Mouse (Mus musculus) liver, embryonic 11.5 days (tissue): Measurements from ENCODE around the gene Fam69a. TPM values are rescaled to one million over a fixed set of nuclear protein-coding genes. Genes with fewer than 3 reads are reported as not detected.
"Not testable (repeated sequence)": the region's sequence is repeated elsewhere in the genome, so short reads cannot be mapped to it uniquely, and the experiment has no call there.

ENCODE experiments used
- ATAC-seq: fragments of 200-750 bp; cut with Nextera tagmentation; replicated peaks from 2 replicates; pipeline ENCODE4 v1.8.0; 2017; ENCODE audit warnings: moderate number of reproducible peaks, mild to moderate bottlenecking, moderate TSS enrichment, moderate library complexity; ENCODE audit not compliant: low FRiP score
- DNase-seq: peaks from one replicate; pipeline ENCODE4 v3.0.0-alpha.2; 2017; ENCODE audit warnings: low spot score
- H3K27ac ChIP-seq: fragments of 300-500 bp; sonication (generic); 2 replicates; pipeline ENCODE4 v1.5.1; 2014; ENCODE audit warnings: mild to moderate bottlenecking, low read depth, low read length, control low read depth
- H3K27me3 ChIP-seq: fragments of 300-500 bp; sonication (generic); replicated peaks from 2 replicates; pipeline ENCODE4 v1.6.1; 2014; ENCODE audit warnings: low read length, mixed read lengths; ENCODE audit not compliant: control insufficient read depth, insufficient read depth
- H3K36me3 ChIP-seq: fragments of 300-500 bp; sonication (generic); 2 replicates; pipeline ENCODE4 v1.6.1; 2014; ENCODE audit warnings: mild to moderate bottlenecking, low read length, moderate library complexity, mixed read lengths; ENCODE audit not compliant: control insufficient read depth, insufficient read depth
- H3K4me1 ChIP-seq: fragments of 300-500 bp; sonication (generic); replicated peaks from 2 replicates; pipeline ENCODE4 v1.6.1; 2014; ENCODE audit warnings: low read length, mixed read lengths; ENCODE audit not compliant: control insufficient read depth, insufficient read depth
- H3K4me2 ChIP-seq: fragments of 300-500 bp; sonication (generic); 2 replicates; pipeline ENCODE4 v1.6.1; 2014; ENCODE audit warnings: mild to moderate bottlenecking, control low read depth, moderate library complexity
- H3K4me3 ChIP-seq: fragments of 300-500 bp; sonication (generic); 2 replicates; pipeline ENCODE4 v1.5.1; 2014; ENCODE audit warnings: low read depth, low read length, control low read depth
- H3K9ac ChIP-seq: fragments of 300-500 bp; sonication (generic); 2 replicates; pipeline ENCODE4 v1.6.1; 2014; ENCODE audit warnings: low read depth, low read length, control low read depth
- H3K9me3 ChIP-seq: fragments of 300-500 bp; sonication (generic); 2 replicates; pipeline ENCODE4 v1.6.1; 2016; ENCODE audit warnings: low read length, inconsistent platforms, mixed read lengths; ENCODE audit not compliant: control insufficient read depth
- WGBS: fragments of 180-500 bp; shearing (Covaris S2); extraction: QIAGEN DNeasy Blood & Tissue Kit; methylation state at CpG from one replicate; pipeline ENCODE4 v1.1.7; 2014; 5-methylcytosine and 5-hydroxymethylcytosine counted together
- polyA plus RNA-seq: library from polyadenylated mRNA; unstranded; fragments of >200 nt; fragmentation: Nextera tagmentation; extraction: Ambion mirVana; gene quantifications from 2 replicates; pipeline ENCODE4 v1.2.1, GENCODE M21; 2014

Fam69a gene
- polyA plus RNA-seq, 1 experiment from 2014 or later, result 20.6 TPM

- H3K4me1 ChIP-seq, result peaks cover 40% of the 10 kb centered on the region
- WGBS, result 66% methylated on average over 2 of the region's 2 CpGs
- no peaks in the 10 kb centered on the region for H3K36me3 ChIP-seq
- no peak overlapping the region for H3K9ac ChIP-seq
- H3K27me3 ChIP-seq, result no peaks in the 10 kb centered on the region
- no peak overlapping the region for H3K4me3 ChIP-seq
- DNase-seq (no peak), ATAC-seq (0 out of 2 replicates have a peak, but pooled peaks have one; percentile 46)
- no peak overlapping the region for H3K4me2 ChIP-seq
- peak overlapping the region; percentile 19; the same call in 1 of the 2 replicates for H3K27ac ChIP-seq
- H3K9me3 ChIP-seq, result no peaks in the 10 kb centered on the region
Measured at GRCm38 (mm10) chr5:107973310-107973709, 13.6 kb downstream of the Fam69a start.

- H3K27me3 ChIP-seq, result no peaks in the 10 kb centered on the region
- DNase-seq (no peak), ATAC-seq (peak; percentile 87)
- 38% methylated on average over 13 of the region's 13 CpGs for WGBS
- H3K4me2 ChIP-seq, result peak overlapping the region; percentile 47
- H3K4me3 ChIP-seq, result no peak overlapping the region
- H3K36me3 ChIP-seq, result no peaks in the 10 kb centered on the region
- peak overlapping the region; percentile 77 for H3K27ac ChIP-seq
- peak overlapping the region; percentile 0; the same call in 1 of the 2 replicates for H3K9ac ChIP-seq
- H3K9me3 ChIP-seq, result no peaks in the 10 kb centered on the region
- H3K4me1 ChIP-seq, result peaks cover 38% of the 10 kb centered on the region
Measured at GRCm38 (mm10) chr5:107972444-107973272, 14.2 kb downstream of the Fam69a start.

DNA sequence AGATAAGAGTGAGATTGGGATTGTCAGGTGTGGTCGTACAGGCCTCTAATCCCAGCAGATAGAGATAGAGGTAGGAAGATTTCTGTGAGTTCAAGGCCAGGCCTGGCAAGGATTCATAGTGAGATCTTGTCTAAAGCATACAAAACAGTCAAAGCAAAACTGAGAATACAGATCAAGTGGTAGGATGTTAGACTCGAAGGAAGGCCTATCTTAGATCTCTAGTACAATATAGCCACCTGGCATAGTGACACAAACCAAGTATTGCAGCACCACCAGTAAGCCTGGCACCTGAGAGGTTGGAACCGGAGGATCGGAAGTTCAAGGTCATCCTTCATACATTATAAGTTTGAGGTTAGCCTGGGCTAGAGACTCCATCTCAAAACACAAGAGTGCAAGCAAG lies 15.8 kb downstream of the Fam69a start:
- no peak for ATAC-seq
- Histone ChIP-seq H3K27ac (no peak overlapping the region), H3K9ac (no peak overlapping the region), H3K4me1 (peaks cover 41% of the 10 kb centered on the region), H3K4me2 (no peak overlapping the region), H3K4me3 (no peak overlapping the region), H3K36me3 (no peaks in the 10 kb centered on the region), H3K27me3 (no peaks in the 10 kb centered on the region), H3K9me3 (no peaks in the 10 kb centered on the region)
- WGBS, result 79% methylated on average over 4 of the region's 4 CpGs
- no peak for DNase-seq

DNA sequence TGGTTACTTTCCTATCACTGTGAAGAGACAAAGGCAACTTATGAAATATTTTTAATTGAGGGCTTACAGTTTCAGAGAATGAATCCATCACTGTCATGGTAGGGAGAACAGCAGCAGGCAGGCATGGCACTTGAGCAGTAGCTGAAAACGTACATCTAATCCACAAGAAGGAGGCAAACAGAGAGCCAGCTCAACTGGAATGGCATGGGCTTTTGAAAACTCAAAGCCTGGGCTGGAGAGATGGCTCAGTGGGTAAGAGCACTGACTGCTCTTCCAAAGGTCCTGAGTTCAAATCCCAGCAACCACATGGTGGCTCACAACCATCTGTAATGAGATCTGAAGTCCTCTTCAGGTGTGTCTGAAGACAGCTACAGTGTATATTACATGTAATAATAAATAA lies 17.1 kb downstream of the Fam69a start:
- not testable (repeated sequence) for H3K27ac ChIP-seq

GRCm38 (mm10) chr5:107968079-107968478 lies 18.8 kb downstream of the Fam69a start:
- H3K4me3 ChIP-seq, result no peak overlapping the region
- ATAC-seq, result no peak
- peak overlapping the region; percentile 45; the same call in 1 of the 2 replicates for H3K27ac ChIP-seq
- H3K9me3 ChIP-seq, result no peaks in the 10 kb centered on the region
- H3K4me2 ChIP-seq, result no peak overlapping the region
- H3K27me3 ChIP-seq, result no peaks in the 10 kb centered on the region
- no peak overlapping the region for H3K9ac ChIP-seq
- 84% methylated on average over 3 of the region's 3 CpGs for WGBS
- no peak for DNase-seq
- H3K4me1 ChIP-seq, result peaks cover 47% of the 10 kb centered on the region
- H3K36me3 ChIP-seq, result no peaks in the 10 kb centered on the region

More for the DNA sequence above, 17.1 kb downstream of the Fam69a start:
- not testable (repeated sequence) for H3K36me3 ChIP-seq, H3K27me3 ChIP-seq, H3K4me3 ChIP-seq, DNase-seq, H3K9me3 ChIP-seq, H3K4me2 ChIP-seq, ATAC-seq, H3K9ac ChIP-seq
- WGBS, result 82% methylated on average over 1 of the region's 1 CpGs
- H3K4me1 ChIP-seq, result peaks cover 51% of the 10 kb centered on the region

- Histone ChIP-seq H3K4me3 (no peak overlapping the region), H3K4me1 (peaks cover 43% of the 10 kb centered on the region), H3K36me3 (no peaks in the 10 kb centered on the region), H3K27ac (peak overlapping the region; percentile 68; the same call in 1 of the 2 replicates), H3K27me3 (no peaks in the 10 kb centered on the region), H3K9ac (no peak overlapping the region), H3K4me2 (peak overlapping the region; percentile 48; the same call in 1 of the 2 replicates), H3K9me3 (no peaks in the 10 kb centered on the region)
- DNase-seq (no peak), ATAC-seq (no peak)
- WGBS, result 37% methylated on average over 4 of the region's 4 CpGs
Measured at GRCm38 (mm10) chr5:107966841-107967457, 19.9 kb downstream of the Fam69a start.

DNA sequence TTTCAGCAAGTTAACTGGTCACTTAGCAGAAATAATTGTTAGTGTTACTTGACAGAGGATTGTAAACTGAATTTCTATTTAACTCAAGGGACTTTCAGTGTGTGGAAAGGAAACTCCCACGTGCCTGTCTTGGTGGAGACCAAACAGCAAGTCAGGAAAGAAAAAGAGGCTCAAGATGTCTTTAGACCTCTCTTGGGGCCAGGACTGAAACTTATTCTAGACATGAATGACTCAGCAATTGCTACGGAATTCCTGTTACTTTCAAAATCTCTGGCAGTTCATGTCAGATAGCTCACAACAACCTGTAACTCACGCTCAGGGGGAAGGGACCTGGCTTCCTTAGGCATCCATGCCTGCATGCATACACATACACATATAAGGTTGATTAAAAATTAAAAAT lies 20.7 kb downstream of the Fam69a start:
- H3K9me3 ChIP-seq, result no peaks in the 10 kb centered on the region
- no peaks in the 10 kb centered on the region for H3K36me3 ChIP-seq
- peaks cover 46% of the 10 kb centered on the region for H3K4me1 ChIP-seq
- DNase-seq (no peak), ATAC-seq (no peak)
- peak overlapping the region; percentile 48 for H3K4me2 ChIP-seq
- H3K27ac ChIP-seq, result peak overlapping the region; percentile 52; the same call in 1 of the 2 replicates
- H3K9ac ChIP-seq, result no peak overlapping the region
- no peaks in the 10 kb centered on the region for H3K27me3 ChIP-seq
- H3K4me3 ChIP-seq, result no peak overlapping the region
- WGBS, result 35% methylated on average over 3 of the region's 3 CpGs

DNA sequence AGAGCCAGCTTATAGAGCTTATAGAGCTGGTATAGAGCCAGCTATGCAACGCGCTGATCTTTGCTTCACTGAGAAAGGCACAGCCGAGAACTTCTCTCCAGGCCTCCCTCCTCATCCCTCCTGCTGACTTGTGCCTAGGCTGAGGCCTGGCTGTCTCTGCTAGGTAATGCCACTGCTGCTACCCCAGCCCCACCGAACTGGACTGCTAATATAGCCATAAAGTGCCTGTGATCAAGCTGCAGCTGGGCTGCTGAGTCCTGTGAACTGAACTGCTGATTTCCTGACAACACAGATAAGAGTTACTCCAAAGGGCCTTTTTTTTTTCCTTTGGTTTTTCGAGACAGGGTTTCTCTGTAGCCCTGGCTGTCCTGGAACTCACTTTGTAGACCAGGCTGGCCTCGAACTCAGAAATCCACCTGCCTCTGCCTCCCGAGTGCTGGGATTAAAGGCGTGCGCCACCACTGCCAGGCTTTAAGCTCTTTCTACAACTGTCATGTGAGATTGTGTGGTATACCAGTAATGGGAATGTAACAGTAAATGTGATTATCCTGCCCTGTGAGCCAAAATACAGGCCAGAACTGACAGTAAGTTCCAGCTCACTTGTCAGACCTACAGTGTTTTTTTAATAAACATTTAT lies 21.4 kb downstream of the Fam69a start:
- Histone ChIP-seq H3K9me3 (no peaks in the 10 kb centered on the region), H3K27ac (peak overlapping the region; percentile 70), H3K4me1 (peaks cover 53% of the 10 kb centered on the region), H3K4me2 (peak overlapping the region; percentile 48), H3K36me3 (no peaks in the 10 kb centered on the region), H3K9ac (no peak overlapping the region), H3K27me3 (no peaks in the 10 kb centered on the region), H3K4me3 (no peak overlapping the region)
- DNase-seq, result no peak
- peak; percentile 45; the same call in 1 of the 2 replicates for ATAC-seq
- WGBS, result 60% methylated on average over 9 of the region's 9 CpGs
